Mouse (Mus musculus): Measurements from ENCODE around the gene Bcar3.

GRCm38 (mm10) chr3:122421802-122422201 is 127.9 kb downstream of the Bcar3 start:
- no peak for TF ChIP-seq CTCF (IDR thresholded peaks at IDR 0.05; ENCODE audit: borderline replicate concordance, control insufficient read depth, extremely low read depth, insufficient read depth, low read length, poor library complexity)
- no peak for TF ChIP-seq POLR2A (IDR thresholded peaks at IDR 0.05; ENCODE audit: control insufficient read depth, extremely low read depth, insufficient read depth, low read length, poor library complexity)
